Mouse (Mus musculus) cerebellum, adult 8-10 months (tissue): ENCODE measurements around the gene Fhit.

Experiments
- DNase-seq: peaks from one replicate; pipeline ENCODE4 v3.0.0; 2022

Gene Fhit

GRCm38 (mm10) chr14:10345905-10346304 is 815.9 kb downstream of the Fhit start:
- no peak for DNase-seq

DNA sequence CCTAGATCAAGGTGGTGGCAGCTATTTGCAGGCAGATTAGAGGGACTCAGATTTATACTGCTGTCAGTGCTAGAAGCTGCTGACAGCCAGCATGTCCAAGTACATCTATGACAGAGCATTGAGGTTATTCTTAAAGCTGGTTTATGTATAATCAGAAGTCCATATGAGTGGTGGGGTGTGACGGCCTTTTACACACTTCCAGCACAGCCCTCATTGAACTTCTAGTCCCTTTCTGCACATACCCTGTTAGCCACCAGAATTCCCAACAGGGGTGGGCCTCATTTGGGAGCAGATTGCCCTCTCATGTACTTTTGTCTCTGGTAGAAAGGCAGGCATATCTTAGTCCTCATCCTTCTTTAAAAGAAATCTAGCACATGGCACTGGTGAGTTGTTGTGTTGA is 817.8 kb downstream of the Fhit start:
- DNase-seq, result no peak

- DNase-seq, result no peak
Observed at GRCm38 (mm10) chr14:10316764-10317163, 845.1 kb downstream of the Fhit start.

DNA sequence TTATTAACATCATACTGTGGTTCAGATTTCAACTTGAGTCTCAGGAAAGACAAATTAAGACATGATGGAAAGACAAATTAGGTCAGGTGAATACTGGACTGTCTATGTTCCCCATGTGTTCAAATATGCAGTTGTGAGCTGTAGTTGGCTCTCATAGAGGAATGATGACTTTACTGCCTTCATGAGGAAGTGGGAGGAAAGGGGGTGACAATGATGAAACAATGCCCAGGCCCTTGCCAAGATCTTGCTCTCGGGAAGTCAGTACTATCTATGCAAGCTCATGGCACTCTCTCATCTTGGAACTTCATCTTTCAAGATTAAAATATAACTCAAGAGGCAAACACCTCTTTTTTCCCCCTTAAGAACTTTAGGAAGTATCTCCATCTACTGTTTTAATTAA is 849.6 kb downstream of the Fhit start:
- DNase-seq, result no peak

DNA sequence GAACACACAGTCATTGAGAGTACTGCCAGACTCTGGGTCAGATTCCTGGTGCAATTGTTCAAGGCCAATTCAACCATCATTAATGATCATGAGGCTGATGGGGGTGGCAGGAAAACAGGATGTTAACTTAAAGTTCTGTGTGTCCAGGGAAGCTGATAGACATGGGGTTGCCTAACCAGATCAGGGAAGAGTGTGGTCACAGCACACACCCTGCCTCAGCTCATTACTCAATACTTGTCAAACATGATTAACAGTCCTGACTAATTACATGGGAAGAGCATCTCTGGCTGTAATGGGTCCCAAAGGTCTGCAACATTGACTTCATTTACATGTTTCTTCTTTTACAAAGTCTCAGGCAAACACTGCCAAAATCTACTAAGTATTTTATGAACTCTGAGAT is 856.5 kb downstream of the Fhit start:
- no peak for DNase-seq

- no peak for DNase-seq
Observed at GRCm38 (mm10) chr14:10301497-10301896, 860.3 kb downstream of the Fhit start.

DNA sequence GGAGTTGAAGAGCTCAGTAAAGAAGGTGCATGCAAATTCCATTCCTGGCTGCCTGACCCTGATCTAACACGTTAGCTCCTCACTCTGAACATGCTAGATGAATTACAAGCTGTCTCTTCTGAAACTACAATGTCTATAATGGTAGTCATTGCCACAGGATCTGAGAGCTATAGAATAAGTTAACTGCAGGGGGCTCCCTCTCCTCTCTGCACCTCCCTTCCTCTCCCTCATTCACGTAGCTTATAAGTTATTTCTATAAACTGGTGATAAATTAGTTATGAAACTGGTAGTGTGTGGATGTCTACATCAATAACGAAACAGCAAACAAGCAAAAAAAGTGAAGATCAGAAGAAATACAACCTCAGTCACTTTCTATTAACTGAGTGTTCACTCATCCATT is 860.9 kb downstream of the Fhit start:
- DNase-seq, result no peak

DNA sequence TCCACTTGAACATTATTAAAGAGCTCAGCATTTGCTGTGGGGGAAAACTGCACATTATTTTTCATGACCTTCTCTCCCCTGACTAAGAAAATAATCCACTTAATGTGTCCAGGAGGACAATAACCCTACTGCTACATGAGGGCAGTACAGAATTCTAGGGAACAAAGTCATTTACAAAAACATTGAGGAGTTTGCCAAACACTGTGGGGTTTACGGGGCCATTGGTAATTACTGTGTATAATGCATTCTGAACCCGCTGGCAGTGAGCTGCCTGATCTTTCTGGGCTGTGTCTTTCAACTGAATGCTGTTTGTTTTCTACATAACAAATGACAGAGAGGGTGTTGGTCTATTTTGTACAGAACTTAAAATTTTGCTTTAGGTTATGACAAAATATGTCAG is 862.8 kb downstream of the Fhit start:
- no peak for DNase-seq

DNA sequence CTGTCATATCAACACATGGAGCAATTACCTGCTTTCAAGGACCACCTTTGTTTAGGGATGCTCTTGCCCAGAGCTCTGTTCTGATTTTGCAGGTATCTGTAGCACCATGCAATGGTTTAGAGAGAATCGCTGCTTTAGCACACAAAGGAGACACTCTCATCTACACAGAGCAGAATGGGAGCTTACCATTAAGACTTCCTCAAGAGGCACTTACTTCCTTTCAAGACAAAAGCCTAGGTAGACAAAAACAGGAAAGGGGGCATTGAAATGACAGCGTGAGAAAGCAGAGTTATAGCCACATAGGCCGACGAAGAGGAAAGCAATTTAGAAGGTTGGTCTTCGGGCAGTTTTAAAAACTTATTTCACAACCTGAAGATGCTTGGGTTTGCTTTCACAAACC is 872.8 kb downstream of the Fhit start:
- no peak for DNase-seq

DNA sequence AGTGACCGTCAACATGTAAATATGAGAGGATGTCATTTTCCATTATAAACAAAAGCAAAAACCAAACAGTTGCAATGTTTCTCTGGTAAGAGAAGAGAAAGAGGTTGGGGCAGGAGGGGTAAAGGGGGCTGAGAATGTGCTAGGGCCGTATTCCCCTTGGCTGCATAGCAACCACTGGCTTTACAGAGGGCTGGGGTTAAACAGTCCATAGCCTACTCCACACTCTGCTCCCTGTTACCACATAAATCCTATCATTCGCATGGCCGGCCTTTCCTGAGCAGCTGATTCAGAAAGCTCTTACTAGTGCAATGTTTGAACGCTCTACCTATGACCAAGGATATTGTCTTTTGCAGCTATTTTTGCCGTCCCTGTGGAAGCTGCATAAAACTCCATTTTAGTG is 875.8 kb downstream of the Fhit start:
- no peak for DNase-seq

DNA sequence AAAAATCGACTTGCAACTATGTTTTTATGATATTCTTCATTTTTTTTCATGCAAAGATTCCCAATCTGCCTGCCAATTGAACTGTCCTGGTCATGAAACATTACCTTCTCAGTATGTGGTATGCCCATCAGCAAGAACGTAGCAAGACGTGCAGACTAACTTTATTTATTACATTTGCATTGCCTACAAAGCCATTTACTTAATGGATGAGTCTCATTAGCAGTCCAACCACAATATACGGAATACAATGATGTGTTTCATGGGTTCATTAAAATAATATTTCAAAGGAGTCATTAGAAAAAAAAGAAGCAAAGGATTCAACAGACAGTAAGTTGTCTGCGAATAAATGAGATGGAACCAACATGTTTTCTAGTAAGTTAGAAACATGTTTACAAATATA is 933.1 kb downstream of the Fhit start:
- no peak for DNase-seq

DNA sequence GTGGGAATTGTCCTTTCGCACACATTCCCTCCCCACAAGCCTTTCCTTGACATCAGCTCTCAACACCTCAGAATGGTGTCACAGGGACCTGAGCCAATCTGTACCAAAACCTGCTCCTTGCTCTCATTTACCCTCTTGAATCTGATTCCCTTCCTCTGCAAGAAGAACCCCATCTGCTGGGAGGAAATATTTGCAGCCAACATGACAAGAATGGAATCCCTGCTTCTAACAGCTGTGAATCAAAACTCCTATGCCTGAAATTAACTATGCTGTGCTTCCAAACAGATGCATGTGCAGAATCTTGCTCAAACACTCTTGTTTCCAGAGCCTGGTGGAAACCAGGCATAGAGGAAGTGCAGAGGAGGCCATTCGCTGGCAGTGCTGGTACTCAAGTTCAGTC is 940.0 kb downstream of the Fhit start:
- DNase-seq, result no peak

DNA sequence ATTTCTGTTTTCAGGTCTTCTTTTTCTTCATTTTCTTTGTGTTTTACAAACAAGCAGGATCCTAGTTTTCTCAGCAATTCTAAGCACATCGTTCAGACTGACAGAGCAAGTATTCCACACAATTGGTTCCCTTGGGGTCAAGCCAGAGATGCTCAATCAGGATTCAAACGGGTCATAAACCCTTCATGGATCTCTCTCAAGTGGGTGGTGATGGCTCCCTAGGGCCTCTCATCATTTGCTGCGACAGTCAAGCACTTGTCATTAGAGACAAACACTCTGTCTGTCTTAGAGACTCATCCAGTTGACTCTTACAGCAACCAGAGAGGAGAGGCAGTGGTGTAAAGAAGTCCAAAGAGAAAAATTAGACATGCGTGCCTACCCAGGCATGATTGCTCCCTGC is 948.6 kb downstream of the Fhit start:
- DNase-seq, result no peak

GRCm38 (mm10) chr14:10211184-10211583 is 950.7 kb downstream of the Fhit start:
- DNase-seq, result no peak

- DNase-seq, result no peak
Observed at GRCm38 (mm10) chr14:10209007-10209406, 952.8 kb downstream of the Fhit start.

- DNase-seq, result no peak
Observed at GRCm38 (mm10) chr14:10205699-10206098, 956.1 kb downstream of the Fhit start.

DNA sequence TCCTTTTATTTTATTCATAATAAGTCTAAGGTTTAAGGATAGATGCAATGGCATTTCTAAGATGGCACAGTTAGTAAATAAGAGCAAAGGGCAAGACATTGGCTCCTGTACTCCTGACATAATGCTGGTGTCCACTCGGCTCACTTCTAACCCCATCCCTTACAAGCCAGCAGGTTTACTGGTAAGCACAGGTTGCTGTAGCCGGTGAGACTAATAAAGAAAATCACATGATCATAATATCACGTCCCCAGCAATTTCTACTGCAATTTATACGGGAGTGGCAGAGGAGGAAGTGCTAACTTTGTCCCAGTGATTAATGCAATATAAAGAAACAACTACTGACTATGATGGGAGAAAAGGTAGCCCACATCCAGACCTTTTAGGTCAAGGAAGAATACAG is 956.5 kb downstream of the Fhit start:
- no peak for DNase-seq

DNA sequence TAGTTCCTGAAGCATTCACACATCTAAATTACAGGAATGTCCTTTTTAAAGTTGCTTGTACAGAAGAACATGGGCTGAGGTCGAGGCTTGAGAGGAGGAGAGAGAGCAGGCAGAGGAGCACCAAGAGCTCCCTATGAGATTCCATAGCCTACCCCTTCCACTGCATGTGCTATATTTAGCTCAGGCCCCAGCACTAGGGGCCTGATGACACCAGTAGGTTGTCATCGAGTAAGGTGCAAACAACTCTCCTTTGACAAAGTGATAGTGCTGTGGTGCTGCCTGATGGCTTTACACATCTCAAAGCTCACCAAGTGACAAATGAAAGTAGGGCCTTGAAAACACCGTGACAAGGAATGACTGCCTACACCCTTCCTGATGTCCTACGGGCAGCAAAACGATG is 967.7 kb downstream of the Fhit start:
- no peak for DNase-seq

- no peak for DNase-seq
Observed at GRCm38 (mm10) chr14:10171761-10172160, 990.1 kb downstream of the Fhit start.

DNA sequence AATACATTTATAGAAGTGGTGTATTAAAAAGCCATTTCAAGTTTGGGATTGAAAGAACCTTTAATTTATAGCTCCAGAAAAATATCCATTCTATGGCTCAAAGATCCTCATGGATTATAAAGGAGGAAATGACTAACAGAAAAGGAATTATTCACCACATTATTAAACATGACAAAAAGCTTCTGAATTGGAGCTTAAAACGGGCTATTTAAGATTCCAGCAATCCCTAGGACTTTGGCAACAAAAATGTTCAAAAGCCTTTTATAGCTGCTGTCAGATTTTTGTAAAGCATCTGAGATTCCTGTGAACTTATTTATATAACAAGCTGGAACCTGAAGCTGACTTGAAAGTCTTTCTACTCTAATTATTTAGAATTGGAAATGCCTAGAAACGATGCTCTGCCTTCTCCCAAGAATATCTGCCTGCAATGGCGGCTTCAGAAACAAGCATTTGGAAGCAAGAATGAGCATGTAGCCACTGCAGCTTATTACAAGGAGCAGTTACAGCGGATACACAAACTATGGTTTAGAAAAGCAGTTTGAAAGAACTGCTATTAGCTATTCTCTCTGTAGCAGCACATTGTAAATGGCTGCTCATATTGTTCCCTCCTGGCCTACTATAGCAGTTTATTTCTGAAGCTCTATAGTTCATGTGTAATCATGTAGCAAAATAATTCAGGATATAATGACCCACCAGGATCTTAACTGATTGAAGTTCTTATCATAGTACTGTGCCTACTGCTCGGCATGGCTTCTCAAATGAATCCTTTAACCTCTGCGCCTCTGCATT is 995.0 kb downstream of the Fhit start:
- no peak for DNase-seq

DNA sequence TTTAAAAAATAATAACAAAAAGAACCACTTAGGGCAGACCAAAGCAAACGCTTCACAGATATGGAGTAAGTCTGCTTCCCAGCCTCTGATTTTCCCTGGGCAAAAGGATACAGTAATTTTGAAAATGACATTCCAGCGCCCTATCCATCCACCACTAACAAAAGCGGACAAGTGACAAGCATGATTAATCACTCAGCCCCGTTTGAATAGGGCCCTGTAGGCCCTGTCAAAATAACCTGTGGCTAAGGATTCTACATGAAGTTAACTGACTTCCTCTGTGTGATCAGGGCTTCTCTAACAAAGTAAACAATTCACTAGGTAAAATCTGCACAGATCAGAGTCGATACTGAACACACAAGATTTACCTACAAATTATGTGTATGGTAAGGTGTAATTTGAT is 1012.0 kb downstream of the Fhit start:
- DNase-seq, result no peak

DNA sequence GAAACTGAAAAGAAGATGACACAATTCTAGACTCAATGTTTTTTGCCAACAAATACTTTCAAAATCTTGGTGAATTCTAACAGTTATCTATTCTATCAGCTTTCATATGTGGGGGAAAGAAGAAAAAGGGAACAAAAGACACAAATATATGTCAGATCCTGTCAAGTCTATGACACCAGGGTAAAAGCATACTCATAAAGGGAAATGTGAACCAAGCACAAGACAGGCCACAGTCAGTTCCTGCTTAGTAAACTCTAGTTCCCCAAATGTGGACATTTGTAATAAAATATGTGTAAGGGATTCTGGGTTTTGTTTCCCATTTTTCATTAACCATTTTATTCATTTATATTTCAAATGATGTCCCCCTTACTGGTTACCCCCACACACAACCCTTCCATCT is 1022.5 kb downstream of the Fhit start:
- no peak for DNase-seq

GRCm38 (mm10) chr14:10133873-10134272 is 1028.0 kb downstream of the Fhit start:
- DNase-seq, result no peak

DNA sequence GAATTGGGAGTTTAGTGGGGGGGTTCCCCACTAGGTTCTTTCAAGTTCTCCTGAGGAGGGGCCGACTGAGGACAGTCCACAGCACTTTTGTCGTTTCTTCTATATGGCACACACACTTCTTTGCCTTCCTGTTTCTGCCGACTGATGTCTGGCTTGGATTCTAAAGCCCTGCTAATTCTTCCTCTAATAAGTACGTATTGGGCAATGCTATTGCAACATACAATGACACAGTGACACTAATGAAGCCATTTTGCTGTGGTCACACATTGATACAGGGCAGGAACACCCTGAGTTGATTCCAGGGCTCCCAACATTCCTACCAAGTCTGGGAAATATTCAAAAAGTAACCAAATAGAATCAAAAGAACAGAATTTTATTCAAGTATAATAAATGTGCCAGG is 1032.2 kb downstream of the Fhit start:
- DNase-seq, result no peak

DNA sequence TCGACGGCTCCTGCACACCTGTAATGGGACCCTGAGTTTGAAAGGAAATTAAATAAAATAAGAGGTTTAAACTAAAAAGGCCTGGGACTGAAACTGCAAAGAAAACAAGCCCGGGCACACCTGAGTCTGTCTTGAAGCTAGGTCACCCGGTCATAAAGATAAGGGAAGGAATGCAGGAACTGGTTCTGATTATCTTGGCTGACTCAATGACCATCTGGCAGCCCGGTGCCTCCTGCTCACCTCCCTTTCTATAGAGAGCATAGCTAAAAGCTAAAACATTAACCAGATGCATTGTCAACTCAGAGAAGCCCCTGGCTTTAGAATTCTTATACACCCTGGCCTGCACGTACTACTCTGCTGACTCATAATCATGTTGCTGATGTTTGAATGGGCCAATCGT is 1032.7 kb downstream of the Fhit start:
- DNase-seq, result no peak

DNA sequence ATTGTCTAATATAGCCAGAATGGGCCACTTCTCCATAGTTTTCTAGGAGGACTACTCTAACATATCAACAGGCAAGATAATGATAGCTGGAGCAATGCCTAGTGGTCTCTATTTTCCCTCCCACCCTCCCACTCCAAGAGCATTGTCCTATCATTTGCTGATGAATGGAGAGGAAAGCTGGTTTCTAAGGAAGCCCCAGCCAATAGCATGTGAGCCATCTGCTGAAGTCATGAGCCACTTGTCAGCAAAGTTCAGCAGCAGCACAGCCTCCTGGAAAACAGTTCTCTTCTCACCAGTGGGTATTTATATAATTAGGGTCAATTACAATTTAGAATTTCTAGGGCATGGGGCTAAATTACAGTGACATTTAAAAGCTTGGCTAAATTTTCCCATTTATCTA is 1035.3 kb downstream of the Fhit start:
- no peak for DNase-seq
